Mouse (Mus musculus) hindbrain, embryonic 11.5 days (tissue): ENCODE measurements around the gene Ptpdc1. TPM values are rescaled to one million over a fixed set of nuclear protein-coding genes. Genes with fewer than 3 reads are reported as not detected.

Source experiments
- ATAC-seq: fragments of 200-750 bp; cut with Nextera tagmentation; 2 replicates; pipeline ENCODE4 v1.8.0; 2017; ENCODE audit warnings: mild to moderate bottlenecking, moderate TSS enrichment, moderate library complexity; ENCODE audit not compliant: low FRiP score
- DNase-seq: peaks from one replicate; pipeline ENCODE4 v3.0.0-alpha.2; 2015; ENCODE audit warnings: low spot score
- H3K27ac ChIP-seq: fragments of 300-500 bp; sonication (generic); 2 replicates; pipeline ENCODE4 v1.5.1; 2014; ENCODE audit warnings: mild to moderate bottlenecking, low read depth, low read length
- H3K27me3 ChIP-seq: fragments of 300-500 bp; sonication (generic); 2 replicates; pipeline ENCODE4 v1.6.1; 2014; ENCODE audit warnings: mild to moderate bottlenecking, low read length, moderate library complexity, mixed read lengths; ENCODE audit not compliant: control insufficient read depth, insufficient read depth
- H3K36me3 ChIP-seq: fragments of 300-500 bp; sonication (generic); 2 replicates; pipeline ENCODE4 v1.6.1; 2014; ENCODE audit warnings: mild to moderate bottlenecking, low read length, moderate library complexity, mixed read lengths; ENCODE audit not compliant: control insufficient read depth, insufficient read depth
- H3K4me1 ChIP-seq: fragments of 300-500 bp; sonication (generic); replicated peaks from 2 replicates; pipeline ENCODE4 v1.6.1; 2014; ENCODE audit warnings: low read length, mixed read lengths; ENCODE audit not compliant: control insufficient read depth, insufficient read depth
- H3K4me2 ChIP-seq: fragments of 300-500 bp; sonication (generic); replicated peaks from 2 replicates; pipeline ENCODE4 v1.6.1; 2014; ENCODE audit warnings: mild to moderate bottlenecking, low read depth, low read length
- H3K4me3 ChIP-seq: fragments of 300-500 bp; sonication (generic); 2 replicates; pipeline ENCODE4 v1.5.1; 2014; ENCODE audit warnings: low read depth, low read length
- H3K9ac ChIP-seq: fragments of 300-500 bp; sonication (generic); 2 replicates; pipeline ENCODE4 v1.6.1; 2014; ENCODE audit warnings: low read depth, low read length
- H3K9me3 ChIP-seq: fragments of 300-500 bp; sonication (generic); 2 replicates; pipeline ENCODE4 v1.6.1; 2016; ENCODE audit warnings: low read length; ENCODE audit not compliant: control insufficient read depth
- WGBS: fragments of 180-500 bp; shearing (Covaris S2); extraction: QIAGEN DNeasy Blood & Tissue Kit; methylation state at CpG from one replicate; pipeline ENCODE4 v1.1.7; 2014; 5-methylcytosine and 5-hydroxymethylcytosine counted together
- polyA plus RNA-seq: library from polyadenylated mRNA; unstranded; fragments of >200 nt; fragmentation: Nextera tagmentation; extraction: Ambion mirVana; gene quantifications from 2 replicates; pipeline ENCODE4 v1.2.1, GENCODE M21; 2014

Gene Ptpdc1
- polyA plus RNA-seq, 1 experiment from 2014 or later: 12.5 TPM

- no peak for DNase-seq
- no peaks in the 10 kb centered on the region for H3K4me1 ChIP-seq
- no peak overlapping the region for H3K9ac ChIP-seq
- ATAC-seq: no peak
- H3K9me3 ChIP-seq: no peaks in the 10 kb centered on the region
- H3K27me3 ChIP-seq: no peaks in the 10 kb centered on the region
- no peak overlapping the region for H3K4me2 ChIP-seq
- no peak overlapping the region for H3K27ac ChIP-seq
- no peak overlapping the region for H3K4me3 ChIP-seq
- no peaks in the 10 kb centered on the region for H3K36me3 ChIP-seq
- WGBS: 89% methylated on average over 4 of the region's 4 CpGs
Measured at GRCm38 (mm10) chr13:48646696-48647095, 21.2 kb upstream of the Ptpdc1 start.

GRCm38 (mm10) chr13:48643991-48644390 lies 18.5 kb upstream of the Ptpdc1 start:
- ATAC-seq (no peak), DNase-seq (no peak)
- H3K4me1 ChIP-seq: no peaks in the 10 kb centered on the region
- H3K4me3 ChIP-seq: no peak overlapping the region
- H3K9me3 ChIP-seq: no peaks in the 10 kb centered on the region
- no peak overlapping the region for H3K4me2 ChIP-seq
- H3K27me3 ChIP-seq: no peaks in the 10 kb centered on the region
- 85% methylated on average over 3 of the region's 3 CpGs for WGBS
- H3K27ac ChIP-seq: no peak overlapping the region
- no peak overlapping the region for H3K9ac ChIP-seq
- H3K36me3 ChIP-seq: no peaks in the 10 kb centered on the region

- no peak overlapping the region for H3K4me2 ChIP-seq
- no peak overlapping the region for H3K9ac ChIP-seq
- DNase-seq (no peak), ATAC-seq (no peak)
- H3K27me3 ChIP-seq: no peaks in the 10 kb centered on the region
- no peaks in the 10 kb centered on the region for H3K36me3 ChIP-seq
- H3K4me1 ChIP-seq: no peaks in the 10 kb centered on the region
- H3K27ac ChIP-seq: no peak overlapping the region
- 88% methylated on average over 6 of the region's 6 CpGs for WGBS
- no peaks in the 10 kb centered on the region for H3K9me3 ChIP-seq
- H3K4me3 ChIP-seq: no peak overlapping the region
Measured at GRCm38 (mm10) chr13:48643072-48643471, 17.6 kb upstream of the Ptpdc1 start.

- H3K4me1 ChIP-seq: no peaks in the 10 kb centered on the region
- no peak overlapping the region for H3K4me3 ChIP-seq
- no peaks in the 10 kb centered on the region for H3K27me3 ChIP-seq
- H3K4me2 ChIP-seq: no peak overlapping the region
- no peak for ATAC-seq
- H3K9ac ChIP-seq: no peak overlapping the region
- H3K9me3 ChIP-seq: no peaks in the 10 kb centered on the region
- no peak overlapping the region for H3K27ac ChIP-seq
- no peaks in the 10 kb centered on the region for H3K36me3 ChIP-seq
- peak; percentile 75 for DNase-seq
Measured at GRCm38 (mm10) chr13:48639570-48639969, 14.1 kb upstream of the Ptpdc1 start.

- no peak for ATAC-seq
- WGBS: 52% methylated on average over 2 of the region's 2 CpGs
Measured at GRCm38 (mm10) chr13:48637706-48638105, 12.2 kb upstream of the Ptpdc1 start.

GRCm38 (mm10) chr13:48631691-48632090 lies 6.2 kb upstream of the Ptpdc1 start:
- no peaks in the 10 kb centered on the region for H3K27me3 ChIP-seq
- H3K4me1 ChIP-seq: no peaks in the 10 kb centered on the region
- H3K4me2 ChIP-seq: no peak overlapping the region
- no peak overlapping the region for H3K4me3 ChIP-seq
- ATAC-seq (no peak), DNase-seq (no peak)
- H3K27ac ChIP-seq: no peak overlapping the region
- H3K9ac ChIP-seq: no peak overlapping the region
- no peaks in the 10 kb centered on the region for H3K36me3 ChIP-seq
- H3K9me3 ChIP-seq: no peaks in the 10 kb centered on the region
- WGBS: 78% methylated on average over 5 of the region's 5 CpGs

More at GRCm38 (mm10) chr13:48637706-48638105, 12.2 kb upstream of the Ptpdc1 start:
- DNase-seq: no peak
- no peaks in the 10 kb centered on the region for H3K9me3 ChIP-seq
- H3K4me2 ChIP-seq: no peak overlapping the region
- no peak overlapping the region for H3K27ac ChIP-seq
- H3K4me3 ChIP-seq: no peak overlapping the region
- H3K27me3 ChIP-seq: no peaks in the 10 kb centered on the region
- no peaks in the 10 kb centered on the region for H3K4me1 ChIP-seq
- H3K36me3 ChIP-seq: no peaks in the 10 kb centered on the region
- H3K9ac ChIP-seq: no peak overlapping the region

- Histone ChIP-seq H3K9ac (peak overlapping the region; percentile 67), H3K27ac (peak overlapping the region; percentile 63), H3K9me3 (no peaks in the 10 kb centered on the region), H3K4me3 (peak overlapping the region; percentile 50), H3K4me2 (peak overlapping the region; percentile 78), H3K4me1 (no peaks in the 10 kb centered on the region), H3K27me3 (no peaks in the 10 kb centered on the region), H3K36me3 (no peaks in the 10 kb centered on the region)
- no peak; the same call in 1 of the 2 replicates for ATAC-seq
- 4% methylated on average over 26 of the region's 26 CpGs for WGBS
- DNase-seq: no peak
Measured at GRCm38 (mm10) chr13:48624968-48625398, 481 bp downstream of the Ptpdc1 start.

GRCm38 (mm10) chr13:48618890-48619289 lies 6.6 kb downstream of the Ptpdc1 start:
- H3K4me2 ChIP-seq: no peak overlapping the region
- H3K4me3 ChIP-seq: no peak overlapping the region
- DNase-seq (no peak), ATAC-seq (no peak)
- H3K9ac ChIP-seq: no peak overlapping the region
- 70% methylated on average over 4 of the region's 4 CpGs for WGBS
- no peak overlapping the region for H3K27ac ChIP-seq
- H3K27me3 ChIP-seq: no peaks in the 10 kb centered on the region
- no peaks in the 10 kb centered on the region for H3K36me3 ChIP-seq
- H3K9me3 ChIP-seq: no peaks in the 10 kb centered on the region
- H3K4me1 ChIP-seq: no peaks in the 10 kb centered on the region

GRCm38 (mm10) chr13:48617774-48618173 lies 7.7 kb downstream of the Ptpdc1 start:
- Histone ChIP-seq H3K9ac (no peak overlapping the region), H3K9me3 (no peaks in the 10 kb centered on the region), H3K36me3 (no peaks in the 10 kb centered on the region), H3K4me1 (no peaks in the 10 kb centered on the region), H3K4me2 (no peak overlapping the region), H3K27me3 (no peaks in the 10 kb centered on the region), H3K4me3 (no peak overlapping the region), H3K27ac (no peak overlapping the region)
- ATAC-seq (no peak), DNase-seq (no peak)
